Mouse (Mus musculus) liver, embryonic 14.5 days (tissue): Measurements from ENCODE around the gene Rnf208. TPM values are rescaled to one million over a fixed set of nuclear protein-coding genes. Genes with fewer than 3 reads are reported as not detected.

Experiments used
- ATAC-seq: fragments of 200-750 bp; cut with Nextera tagmentation; 2 replicates; pipeline ENCODE4 v1.8.0; 2017; ENCODE audit warnings: moderate number of reproducible peaks, mild to moderate bottlenecking, moderate library complexity; ENCODE audit not compliant: insufficient read depth
- DNase-seq, 3 experiments: peaks; one replicate each; pipeline ENCODE4 v3.0.0-alpha.2; 2012 to 2013; ENCODE audit warnings: low read depth in 3 of 3, low spot score in 3 of 3
- H3K27ac ChIP-seq: fragments of 300-500 bp; sonication (generic); 2 replicates; pipeline ENCODE4 v1.5.1; 2014; ENCODE audit warnings: moderate library complexity, mild to moderate bottlenecking, control low read depth, inconsistent platforms
- H3K27me3 ChIP-seq: fragments of 300-500 bp; sonication (generic); 2 replicates; pipeline ENCODE4 v1.6.1; 2014; ENCODE audit warnings: mild to moderate bottlenecking, low read length, moderate library complexity; ENCODE audit not compliant: control insufficient read depth, insufficient read depth
- H3K36me3 ChIP-seq: fragments of 300-500 bp; sonication (generic); replicated peaks from 2 replicates; pipeline ENCODE4 v1.6.1; 2014; ENCODE audit warnings: low read depth; ENCODE audit not compliant: control insufficient read depth, insufficient read depth
- H3K4me1 ChIP-seq, 2 experiments: fragments of 200-500 bp in 1 of 2; fragments of 300-500 bp in 1 of 2; sonication (generic) in 1 of 2; replicated peaks; 2 replicates each; pipeline ENCODE4 v1.6.1; 2012 to 2014; ENCODE audit warnings: antibody characterized with exemption in 1 of 2, inconsistent platforms in 1 of 2, low read length in 1 of 2; ENCODE audit not compliant: control insufficient read depth in 2 of 2, insufficient read depth in 2 of 2
- H3K4me2 ChIP-seq: fragments of 300-500 bp; sonication (generic); 2 replicates; pipeline ENCODE4 v1.6.1; 2014; ENCODE audit warnings: low read depth, mild to moderate bottlenecking, control low read depth, moderate library complexity
- H3K4me3 ChIP-seq, 2 experiments: fragments of 200-500 bp in 1 of 2; fragments of 300-500 bp in 1 of 2; sonication (generic) in 1 of 2; 2 replicates each; pipeline ENCODE4 v1.5.1; 2012 to 2014; ENCODE audit warnings: low read depth in 2 of 2, low read length in 2 of 2, mild to moderate bottlenecking in 2 of 2, control low read depth in 1 of 2, inconsistent platforms in 1 of 2, moderate library complexity in 1 of 2; ENCODE audit not compliant: insufficient read depth in 1 of 2
- H3K9ac ChIP-seq: fragments of 300-500 bp; sonication (generic); replicated peaks from 2 replicates; pipeline ENCODE4 v1.6.1; 2014; ENCODE audit warnings: mild to moderate bottlenecking, control low read depth, moderate library complexity
- H3K9me3 ChIP-seq: fragments of 300-500 bp; sonication (generic); 2 replicates; pipeline ENCODE4 v1.6.1; 2016; ENCODE audit warnings: low read length, mixed read lengths; ENCODE audit not compliant: control insufficient read depth
- CTCF ChIP-seq: IDR thresholded peaks from 2 replicates; pipeline ENCODE4 v1.5.1; 2016; ENCODE audit warnings: antibody characterized with exemption, low read depth, control low read depth
- EP300 ChIP-seq: IDR thresholded peaks from 2 replicates; pipeline ENCODE4 v1.6.1; 2016; ENCODE audit warnings: antibody characterized with exemption, low read depth
- WGBS: fragments of 180-500 bp; shearing (Covaris S2); extraction: QIAGEN DNeasy Blood & Tissue Kit; methylation state at CpG from one replicate; pipeline ENCODE4 v1.1.7; 2014; ENCODE audit not compliant: insufficient replicate concordance; 5-methylcytosine and 5-hydroxymethylcytosine counted together
- polyA plus RNA-seq, 2 experiments: library from polyadenylated mRNA; depleted of rRNA in 1 of 2; stranded (reverse) in 1 of 2; unstranded in 1 of 2; fragments of >200 nt; fragmentation: Nextera tagmentation in 1 of 2; extraction: Ambion mirVana in 1 of 2; gene quantifications; 2 replicates each; pipeline versions ENCODE4 v1.2.1 to v1.2.3; 2012 to 2014

Rnf208 gene
- polyA plus RNA-seq, 2 experiments = 0.09 to 0.93 TPM

GRCm38 (mm10) chr2:25195211-25196156 lies 46.6 kb upstream of the Rnf208 start:
- Histone ChIP-seq H3K9me3 (no peaks in the 10 kb centered on the region), H3K36me3 (peaks cover 13% of the 10 kb centered on the region), H3K27me3 (no peaks in the 10 kb centered on the region), H3K27ac (peak overlapping the region; percentile 77), H3K4me3 (peak overlapping the region; percentile 48 to 52), H3K9ac (peak overlapping the region; percentile 62), H3K4me1 (peaks cover 8 to 14% of the 10 kb centered on the region in 2 experiments), H3K4me2 (peak overlapping the region; percentile 63)
- ATAC-seq (peak; percentile 64), DNase-seq (no peak)
- TF ChIP-seq EP300 (no peak), CTCF (no peak)
- WGBS = 4% methylated on average over 55 of the region's 55 CpGs

GRCm38 (mm10) chr2:25196172-25196954 lies 45.7 kb upstream of the Rnf208 start, which contains the start of gene Tor4a:
Tor4a (minus strand) TSS chr2:25196886.
- DNase-seq = no peak
- peak; percentile 68 for ATAC-seq
- TF ChIP-seq CTCF (no peak), EP300 (no peak)
- Histone ChIP-seq H3K27ac (peak within 1 kb of the TSS; percentile 77), H3K9me3 (no peaks in the 10 kb centered on the region), H3K4me3 (peak within 1 kb of the TSS; percentile 48 to 52), H3K4me2 (peak within 1 kb of the TSS; percentile 63), H3K36me3 (peaks cover 22% of the 10 kb centered on the region), H3K9ac (peak within 1 kb of the TSS; percentile 62), H3K27me3 (no peaks in the 10 kb centered on the region), H3K4me1 (peaks cover 8 to 14% of the 10 kb centered on the region in 2 experiments)
- WGBS = 3% methylated on average over 8 of the region's 8 CpGs

DNA sequence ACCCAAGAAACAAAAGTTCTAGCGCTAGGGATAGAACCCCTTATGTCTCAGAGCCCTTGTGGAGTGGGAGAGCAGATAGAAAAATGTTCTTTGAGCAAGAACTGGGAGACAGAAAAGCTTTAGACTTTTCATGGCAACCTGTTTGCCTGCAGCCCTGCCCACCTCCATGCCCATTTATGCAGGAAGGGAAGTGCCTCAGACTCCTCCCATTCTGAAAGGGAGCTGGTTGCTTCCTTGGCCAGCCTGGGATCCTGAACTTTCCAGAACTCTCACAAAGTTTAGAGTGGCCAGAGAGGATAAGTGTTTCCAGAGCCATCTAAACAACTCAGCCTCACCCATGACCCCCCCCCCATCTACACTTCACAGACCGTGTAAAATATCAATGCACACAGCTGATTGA lies 44.9 kb upstream of the Rnf208 start:
- Histone ChIP-seq H3K4me1 (peaks cover 8 to 14% of the 10 kb centered on the region in 2 experiments), H3K27ac (peak overlapping the region; percentile 77), H3K4me3 (no peak overlapping the region), H3K36me3 (peaks cover 30% of the 10 kb centered on the region), H3K27me3 (no peaks in the 10 kb centered on the region), H3K9me3 (no peaks in the 10 kb centered on the region), H3K4me2 (peak overlapping the region; percentile 63), H3K9ac (no peak overlapping the region)
- WGBS = 21% methylated on average over 2 of the region's 2 CpGs
- no peak for TF ChIP-seq EP300
- TF ChIP-seq CTCF = no peak
- ATAC-seq (no peak), DNase-seq (no peak)

DNA sequence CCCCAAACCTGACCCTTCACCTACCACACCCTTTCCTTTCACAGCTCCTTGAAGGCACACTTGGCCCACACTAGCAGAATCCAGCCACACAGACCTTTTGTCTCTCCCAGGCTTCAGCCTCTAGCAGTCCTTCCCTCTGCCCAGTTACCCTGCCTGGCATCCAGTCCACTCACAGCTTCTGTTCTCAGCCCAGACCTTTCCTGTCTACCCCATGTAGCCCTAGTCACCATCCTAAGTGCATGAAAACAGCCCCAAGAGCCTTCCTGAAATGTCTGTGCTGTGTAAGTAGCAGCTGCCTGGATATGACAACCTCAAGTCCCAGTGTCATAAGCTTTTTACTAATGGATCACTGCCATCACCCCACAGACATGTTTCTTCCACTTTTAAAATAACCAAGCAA lies 44.1 kb upstream of the Rnf208 start:
- DNase-seq = no peak
- Histone ChIP-seq H3K9me3 (no peaks in the 10 kb centered on the region), H3K36me3 (peaks cover 38% of the 10 kb centered on the region), H3K4me2 (no peak overlapping the region), H3K4me3 (no peak overlapping the region), H3K9ac (no peak overlapping the region), H3K27me3 (no peaks in the 10 kb centered on the region), H3K27ac (no peak overlapping the region), H3K4me1 (peaks cover 8 to 14% of the 10 kb centered on the region in 2 experiments)
- TF ChIP-seq EP300 (no peak), CTCF (no peak)
- ATAC-seq = no peak

DNA sequence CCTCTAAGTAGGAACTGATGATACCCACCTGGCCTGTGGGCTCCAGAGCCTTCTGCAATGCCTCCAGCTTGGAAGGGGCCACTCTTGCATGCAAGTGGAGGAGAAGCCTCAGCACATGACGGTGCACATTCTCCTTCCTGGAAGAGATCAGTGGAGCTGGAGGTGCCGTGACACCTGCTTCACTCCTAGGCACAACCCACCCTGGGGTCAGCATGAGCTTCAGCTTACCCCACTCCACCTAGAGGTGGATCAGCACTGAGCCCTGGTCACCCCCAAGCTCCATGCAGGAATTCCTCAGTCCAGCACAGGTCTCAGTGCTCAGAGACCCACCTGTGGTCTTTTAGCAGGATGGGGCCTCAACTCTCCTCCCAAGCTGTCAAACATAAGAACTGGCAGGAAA lies 41.4 kb upstream of the Rnf208 start:
- Histone ChIP-seq H3K4me2 (no peak overlapping the region), H3K27ac (no peak overlapping the region), H3K27me3 (no peaks in the 10 kb centered on the region), H3K4me1 (peaks cover 7 to 8% of the 10 kb centered on the region in 2 experiments; a peak in 3 of 4 replicates), H3K36me3 (peaks cover 55% of the 10 kb centered on the region), H3K4me3 (no peak overlapping the region), H3K9ac (no peak overlapping the region), H3K9me3 (no peaks in the 10 kb centered on the region)
- TF ChIP-seq CTCF (no peak), EP300 (no peak)
- DNase-seq = no peak
- WGBS = 74% methylated on average over 2 of the region's 2 CpGs
- no peak for ATAC-seq
